Mouse (Mus musculus): ENCODE results near the gene Evi5. TPM values are rescaled to one million over a fixed set of nuclear protein-coding genes. Genes with fewer than 3 reads are reported as not detected.

Evi5 gene
- polyA plus RNA-seq, 1 experiment, result 8.4 TPM

GRCm38 (mm10) chr5:107708124-107708797 lies 166.6 kb downstream of the Evi5 start:
- TF ChIP-seq SRF (IDR thresholded peaks at IDR 0.05; ENCODE audit: control insufficient read depth, insufficient read length, low read depth) (no peak), USF1 (IDR thresholded peaks at IDR 0.05; ENCODE audit: low read depth) (no peak), POLR2A (IDR thresholded peaks at IDR 0.05; ENCODE audit: insufficient read length, low read depth) (no peak), CEBPB (IDR thresholded peaks at IDR 0.05; ENCODE audit: insufficient read depth, poor library complexity, severe bottlenecking) (no peak), E2F4 (IDR thresholded peaks at IDR 0.05; ENCODE audit: insufficient read depth) (no peak), TCF12 (IDR thresholded peaks at IDR 0.05; ENCODE audit: insufficient read depth, poor library complexity, severe bottlenecking) (no peak), TCF3 (IDR thresholded peaks at IDR 0.05; ENCODE audit: insufficient read length, low read depth) (no peak), MAX (IDR thresholded peaks at IDR 0.05; ENCODE audit: low read depth) (no peak), POLR2AphosphoS2 (IDR thresholded peaks at IDR 0.05; ENCODE audit: insufficient read length, low read depth) (no peak), REST (IDR thresholded peaks at IDR 0.05; ENCODE audit: insufficient read depth, insufficient read length) (no peak), MYOD1 (IDR thresholded peaks at IDR 0.05; ENCODE audit: control insufficient read depth in 1 of 3, insufficient read length in 2 of 3, low read depth in 2 of 3) (no peak), MYOG (IDR thresholded peaks at IDR 0.05; ENCODE audit: control insufficient read depth in 1 of 3, insufficient read depth in 1 of 3, insufficient read length in 2 of 3, low read depth in 2 of 3) (no peak)
- no peaks in the 10 kb centered on the region for H3K79me2 ChIP-seq (ENCODE audit: control insufficient read depth, insufficient read depth)
- H3K27me3 ChIP-seq (ENCODE audit: control insufficient read depth, insufficient read depth, insufficient read length), result peaks cover 5% of the 10 kb centered on the region
- H3K36me3 ChIP-seq (ENCODE audit: control insufficient read depth, insufficient read depth), result no peaks in the 10 kb centered on the region
- no peak overlapping the region for H3ac ChIP-seq (ENCODE audit: control insufficient read depth, insufficient read length)
- H3K4me3 ChIP-seq, result no peak overlapping the region
- no peak overlapping the region for H3K4me2 ChIP-seq (ENCODE audit: low read depth)

DNA sequence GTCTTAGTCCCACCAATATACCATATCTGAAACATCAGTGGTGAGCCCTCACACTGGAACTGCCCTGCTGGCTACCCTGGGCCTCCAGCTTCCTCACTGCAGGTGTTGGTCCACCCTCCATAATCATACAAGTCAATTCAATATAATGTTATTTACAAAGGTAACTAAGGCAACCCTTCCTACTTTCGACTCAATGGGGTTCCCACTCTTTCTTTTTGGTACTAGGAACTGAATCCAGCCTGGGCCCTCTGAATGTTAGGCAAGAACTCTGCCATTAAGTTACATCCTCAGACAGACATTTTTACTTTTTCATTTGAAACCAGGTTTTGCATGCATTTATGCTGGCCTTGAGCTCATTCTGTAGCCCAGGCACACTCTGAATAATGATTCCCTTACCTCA lies 168.6 kb downstream of the Evi5 start:
- Histone ChIP-seq H3K4me3 (no peak overlapping the region), H3K79me2 (ENCODE audit: control insufficient read depth, insufficient read depth) (no peaks in the 10 kb centered on the region), H3ac (ENCODE audit: control insufficient read depth, insufficient read length) (no peak overlapping the region), H3K4me2 (ENCODE audit: low read depth) (no peak overlapping the region), H3K27me3 (ENCODE audit: control insufficient read depth, insufficient read depth, insufficient read length) (peaks cover 3% of the 10 kb centered on the region), H3K36me3 (ENCODE audit: control insufficient read depth, insufficient read depth) (no peaks in the 10 kb centered on the region)
- TF ChIP-seq TCF3 (IDR thresholded peaks at IDR 0.05; ENCODE audit: insufficient read length, low read depth), result no peak
- TF ChIP-seq POLR2AphosphoS2 (IDR thresholded peaks at IDR 0.05; ENCODE audit: insufficient read length, low read depth), result no peak
- TF ChIP-seq POLR2A (IDR thresholded peaks at IDR 0.05; ENCODE audit: insufficient read length, low read depth), result no peak
- TF ChIP-seq E2F4 (IDR thresholded peaks at IDR 0.05; ENCODE audit: insufficient read depth), result no peak
- no peak for TF ChIP-seq REST (IDR thresholded peaks at IDR 0.05; ENCODE audit: insufficient read depth, insufficient read length)
- no peak for TF ChIP-seq MYOD1 (IDR thresholded peaks at IDR 0.05; ENCODE audit: control insufficient read depth in 1 of 3, insufficient read length in 2 of 3, low read depth in 2 of 3)
- TF ChIP-seq CEBPB (IDR thresholded peaks at IDR 0.05; ENCODE audit: insufficient read depth, poor library complexity, severe bottlenecking), result no peak
- no peak for TF ChIP-seq MYOG (IDR thresholded peaks at IDR 0.05; ENCODE audit: control insufficient read depth in 1 of 3, insufficient read depth in 1 of 3, insufficient read length in 2 of 3, low read depth in 2 of 3)
- TF ChIP-seq SRF (IDR thresholded peaks at IDR 0.05; ENCODE audit: control insufficient read depth, insufficient read length, low read depth), result no peak
- TF ChIP-seq MAX (IDR thresholded peaks at IDR 0.05; ENCODE audit: low read depth), result no peak
- no peak for TF ChIP-seq USF1 (IDR thresholded peaks at IDR 0.05; ENCODE audit: low read depth)
- no peak for TF ChIP-seq TCF12 (IDR thresholded peaks at IDR 0.05; ENCODE audit: insufficient read depth, poor library complexity, severe bottlenecking)

DNA sequence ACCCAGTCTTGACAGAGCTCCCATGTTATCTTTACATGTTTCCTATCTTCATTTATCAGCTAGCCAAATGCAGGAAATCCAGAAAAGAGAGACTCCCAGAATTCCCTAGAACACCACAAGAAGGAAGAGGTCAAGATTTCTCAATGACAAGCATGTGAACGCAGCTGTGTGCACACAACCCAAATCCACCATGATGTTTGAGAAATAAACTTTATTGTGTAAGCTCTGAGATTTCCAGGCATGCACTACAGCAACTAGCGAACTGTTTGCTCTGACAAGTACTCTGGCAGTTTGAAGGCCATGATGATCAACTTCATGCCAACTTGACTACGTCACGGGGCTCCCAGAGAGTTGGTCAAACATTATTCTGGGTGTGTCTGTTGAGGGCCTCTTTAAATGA lies 169.2 kb downstream of the Evi5 start:
- H3K79me2 ChIP-seq (ENCODE audit: control insufficient read depth, insufficient read depth), result no peaks in the 10 kb centered on the region
- H3K4me2 ChIP-seq (ENCODE audit: low read depth), result no peak overlapping the region
- H3K4me3 ChIP-seq, result no peak overlapping the region
- no peaks in the 10 kb centered on the region for H3K27me3 ChIP-seq (ENCODE audit: control insufficient read depth, insufficient read depth, insufficient read length)
- H3K36me3 ChIP-seq (ENCODE audit: control insufficient read depth, insufficient read depth), result no peaks in the 10 kb centered on the region
- TF ChIP-seq MYOD1 (IDR thresholded peaks at IDR 0.05; ENCODE audit: control insufficient read depth in 1 of 3, insufficient read length in 2 of 3, low read depth in 2 of 3) (no peak), MAX (IDR thresholded peaks at IDR 0.05; ENCODE audit: low read depth) (no peak), POLR2A (IDR thresholded peaks at IDR 0.05; ENCODE audit: insufficient read length, low read depth) (no peak), TCF3 (IDR thresholded peaks at IDR 0.05; ENCODE audit: insufficient read length, low read depth) (no peak), REST (IDR thresholded peaks at IDR 0.05; ENCODE audit: insufficient read depth, insufficient read length) (no peak), USF1 (IDR thresholded peaks at IDR 0.05; ENCODE audit: low read depth) (no peak), E2F4 (IDR thresholded peaks at IDR 0.05; ENCODE audit: insufficient read depth) (no peak), CEBPB (IDR thresholded peaks at IDR 0.05; ENCODE audit: insufficient read depth, poor library complexity, severe bottlenecking) (no peak), TCF12 (IDR thresholded peaks at IDR 0.05; ENCODE audit: insufficient read depth, poor library complexity, severe bottlenecking) (no peak)
- no peak overlapping the region for H3ac ChIP-seq (ENCODE audit: control insufficient read depth, insufficient read length)

DNA sequence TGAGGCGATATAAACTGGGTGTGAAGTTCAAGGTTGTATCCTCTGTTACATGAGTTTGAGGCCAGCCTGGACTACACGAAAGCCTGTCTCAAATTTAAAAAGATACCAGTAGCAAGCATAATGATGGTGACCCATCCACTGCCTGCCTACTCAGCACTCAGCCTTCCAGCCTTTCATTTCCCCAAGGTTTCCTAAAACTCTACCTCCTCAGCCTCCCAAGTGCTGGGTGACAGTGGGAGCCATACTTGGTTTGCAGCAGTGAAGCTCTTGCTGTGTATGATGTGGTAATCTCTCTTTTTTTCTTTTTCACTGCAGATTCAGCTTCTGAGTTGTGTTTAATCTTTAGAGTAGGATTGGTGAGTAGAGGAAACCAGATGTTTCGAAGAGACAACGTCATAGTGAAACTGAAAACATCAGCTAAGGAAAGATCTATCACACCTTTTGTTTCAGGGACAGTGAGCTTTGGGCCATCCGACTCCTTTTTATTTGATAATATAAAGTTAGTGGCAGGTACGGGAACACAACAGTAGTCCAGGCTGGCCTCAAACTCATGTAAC lies 171.6 kb downstream of the Evi5 start:
- Histone ChIP-seq H3K4me2 (ENCODE audit: low read depth) (no peak overlapping the region), H3ac (ENCODE audit: control insufficient read depth, insufficient read length) (no peak overlapping the region), H3K36me3 (ENCODE audit: control insufficient read depth, insufficient read depth) (no peaks in the 10 kb centered on the region), H3K79me2 (ENCODE audit: control insufficient read depth, insufficient read depth) (no peaks in the 10 kb centered on the region), H3K4me3 (no peak overlapping the region), H3K27me3 (ENCODE audit: control insufficient read depth, insufficient read depth, insufficient read length) (no peaks in the 10 kb centered on the region)
- TF ChIP-seq REST (IDR thresholded peaks at IDR 0.05; ENCODE audit: insufficient read depth, insufficient read length), result no peak
- no peak for TF ChIP-seq POLR2A (IDR thresholded peaks at IDR 0.05; ENCODE audit: insufficient read length, low read depth)
- no peak for TF ChIP-seq POLR2AphosphoS2 (IDR thresholded peaks at IDR 0.05; ENCODE audit: insufficient read length, low read depth)
- no peak for TF ChIP-seq TCF3 (IDR thresholded peaks at IDR 0.05; ENCODE audit: insufficient read length, low read depth)
- no peak for TF ChIP-seq CEBPB (IDR thresholded peaks at IDR 0.05; ENCODE audit: insufficient read depth, poor library complexity, severe bottlenecking)
- no peak for TF ChIP-seq E2F4 (IDR thresholded peaks at IDR 0.05; ENCODE audit: insufficient read depth)
- no peak for TF ChIP-seq MAX (IDR thresholded peaks at IDR 0.05; ENCODE audit: low read depth)
- TF ChIP-seq MYOG (IDR thresholded peaks at IDR 0.05; ENCODE audit: control insufficient read depth in 1 of 3, insufficient read depth in 1 of 3, insufficient read length in 2 of 3, low read depth in 2 of 3), result no peak
- no peak for TF ChIP-seq USF1 (IDR thresholded peaks at IDR 0.05; ENCODE audit: low read depth)
- TF ChIP-seq SRF (IDR thresholded peaks at IDR 0.05; ENCODE audit: control insufficient read depth, insufficient read length, low read depth), result no peak
- no peak for TF ChIP-seq MYOD1 (IDR thresholded peaks at IDR 0.05; ENCODE audit: control insufficient read depth in 1 of 3, insufficient read length in 2 of 3, low read depth in 2 of 3)
- TF ChIP-seq TCF12 (IDR thresholded peaks at IDR 0.05; ENCODE audit: insufficient read depth, poor library complexity, severe bottlenecking), result no peak

Data from myocyte (in vitro differentiated cells).